Mouse (Mus musculus) splenic B cell, adult 2 months (primary cell): ENCODE results near the gene Prl8a6.

Source experiments
- DNase-seq: peaks from one replicate; pipeline ENCODE4 v3.0.0-alpha.2; 2011; ENCODE audit warnings: low read depth, low spot score
- H3K27me3 ChIP-seq: 2 replicates; pipeline ENCODE4 v1.6.1; 2012; ENCODE audit warnings: mild to moderate bottlenecking, low read length, moderate library complexity, mixed read lengths; ENCODE audit not compliant: control insufficient read depth, poor library complexity, insufficient read depth, severe bottlenecking
- H3K36me3 ChIP-seq: 2 replicates; pipeline ENCODE4 v1.6.1; 2012; ENCODE audit warnings: mild to moderate bottlenecking, low read length, moderate library complexity, mixed read lengths; ENCODE audit not compliant: control insufficient read depth, poor library complexity, insufficient read depth, severe bottlenecking

Prl8a6 gene

DNA sequence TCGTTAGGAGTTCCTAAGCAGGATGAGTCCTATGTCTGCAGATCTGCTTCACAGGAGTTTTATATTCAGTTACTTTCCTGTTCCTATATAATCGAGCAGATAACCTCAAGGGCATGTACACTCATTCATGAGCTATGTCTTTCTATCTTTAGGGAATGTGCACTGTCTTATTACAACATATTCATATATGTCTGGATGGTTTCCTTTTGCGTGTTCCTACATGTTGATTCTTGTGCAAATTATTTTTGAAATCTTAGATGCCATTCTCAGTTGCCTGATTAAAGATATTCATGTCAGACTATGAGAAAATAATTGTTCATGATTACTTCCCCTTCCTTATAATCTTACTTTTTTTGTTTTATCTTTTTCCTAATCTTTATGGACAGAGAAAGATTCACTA, at the start of gene Prl8a6:
TSS of gene Prl8a6 (minus strand) at position 101 of the 400 bp plus-strand sequence.
- DNase-seq, result no peak
- no peaks in the 10 kb centered on the region for H3K27me3 ChIP-seq
- no peaks in the 10 kb centered on the region for H3K36me3 ChIP-seq

DNA sequence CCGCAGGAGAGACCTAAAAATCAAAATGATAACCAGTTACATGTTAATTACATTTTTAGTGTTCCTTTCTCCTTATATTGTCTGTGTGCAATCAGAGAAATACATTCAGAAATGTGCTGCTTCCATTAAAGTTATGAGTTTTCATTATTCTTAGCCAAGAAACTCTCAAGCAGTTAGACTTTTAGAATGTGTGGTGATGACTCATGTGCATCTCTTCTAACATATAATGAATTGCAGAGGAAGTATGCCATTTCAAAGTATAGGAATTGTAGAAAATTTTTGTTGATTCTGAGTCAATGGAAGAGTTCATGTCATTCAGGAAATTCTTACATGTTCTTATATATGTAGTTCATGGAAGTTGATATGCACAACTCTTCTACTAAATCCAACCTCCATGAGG, 5.3 kb downstream of the Prl8a6 start:
- no peak for DNase-seq
- Histone ChIP-seq H3K27me3 (no peaks in the 10 kb centered on the region), H3K36me3 (no peaks in the 10 kb centered on the region)

DNA sequence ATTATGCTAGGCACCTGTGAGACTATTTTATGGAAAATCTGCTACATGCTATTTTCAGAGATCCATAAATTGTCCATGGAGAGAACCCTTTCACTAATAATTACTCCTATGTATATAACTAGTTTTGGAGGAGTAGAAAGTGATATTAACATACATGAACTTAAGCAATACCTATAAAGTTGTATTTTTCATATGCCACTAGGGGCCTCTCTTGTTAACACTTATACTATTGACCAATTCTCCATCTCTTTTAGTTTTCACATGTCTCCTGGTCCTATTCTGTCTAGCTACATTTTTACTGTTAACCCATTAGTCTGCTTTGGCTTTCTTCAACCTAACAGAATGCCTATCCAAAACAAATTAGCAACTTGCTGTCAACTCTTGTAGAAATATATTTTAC, 24.8 kb downstream of the Prl8a6 start:
- no peak for DNase-seq
- H3K36me3 ChIP-seq, result no peaks in the 10 kb centered on the region

DNA sequence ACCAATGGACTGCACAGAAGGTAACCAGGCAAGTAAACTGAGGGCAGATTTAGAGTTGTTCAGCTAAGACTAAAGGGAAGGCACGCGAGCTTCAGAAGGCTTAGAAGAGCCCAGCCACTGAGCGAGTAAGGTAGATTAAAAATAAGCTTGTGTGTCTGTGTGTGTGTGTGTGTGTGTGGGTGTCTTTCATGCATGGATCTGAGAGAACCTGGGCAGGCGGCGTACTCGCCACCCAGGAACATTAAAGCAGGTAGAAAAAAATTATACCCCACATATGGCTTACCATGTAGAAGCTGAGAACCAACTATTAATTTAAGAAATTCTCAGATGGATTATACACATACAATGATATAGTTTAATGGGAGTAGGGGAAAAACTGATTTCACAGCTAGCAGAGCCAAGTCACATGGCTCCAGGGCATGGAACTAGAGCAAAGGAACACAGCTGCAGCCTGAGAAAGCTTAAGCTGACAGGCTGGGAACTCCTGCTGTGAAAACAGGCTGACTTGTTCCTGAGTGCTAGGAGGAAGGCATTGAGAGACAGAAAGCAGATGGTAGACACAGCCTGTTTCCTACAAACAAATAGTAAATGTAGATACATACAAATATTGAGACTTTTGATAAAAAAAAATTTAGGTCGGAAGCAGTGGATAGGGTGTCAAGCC, 39.3 kb downstream of the Prl8a6 start:
- Histone ChIP-seq H3K36me3 (no peaks in the 10 kb centered on the region), H3K27me3 (no peaks in the 10 kb centered on the region)
- DNase-seq, result no peak

More for the DNA sequence above, 24.8 kb downstream of the Prl8a6 start:
- H3K27me3 ChIP-seq, result no peaks in the 10 kb centered on the region

DNA sequence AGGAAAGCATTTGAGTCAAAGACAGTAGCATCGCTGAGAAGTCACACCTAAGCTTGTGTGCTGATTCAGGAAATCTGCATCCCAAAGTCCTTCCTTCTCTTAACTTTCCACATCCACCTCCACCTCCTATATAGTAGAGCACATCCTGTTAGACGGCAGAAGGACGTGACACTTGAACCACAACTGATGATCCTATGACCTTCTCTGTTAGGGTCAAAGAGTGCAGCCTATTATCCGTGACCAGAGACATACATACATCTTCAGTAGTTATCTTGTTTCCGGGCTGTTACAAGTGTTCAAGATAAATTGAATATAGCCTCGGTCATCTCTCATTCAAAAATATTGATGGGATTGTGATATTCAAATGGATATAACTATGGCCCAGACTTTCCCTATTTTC, 47.7 kb downstream of the Prl8a6 start, which contains the start of gene Prl2b1:
TSS of gene Prl2b1 (minus strand) at position 101 of the 400 bp plus-strand sequence.
- no peaks in the 10 kb centered on the region for H3K27me3 ChIP-seq
- H3K36me3 ChIP-seq, result no peaks in the 10 kb centered on the region
- DNase-seq, result no peak
